Mouse (Mus musculus) small intestine, adult 2 months (tissue): Measurements from ENCODE around the gene Tspan33. TPM values are rescaled to one million over a fixed set of nuclear protein-coding genes. Genes with fewer than 3 reads are reported as not detected.
"Not testable (repeated sequence)": the region's sequence is repeated elsewhere in the genome, so short reads cannot be mapped to it uniquely, and the experiment has no call there.

Source experiments
- H3K27ac ChIP-seq: fragments of 200-500 bp; 2 replicates; pipeline ENCODE4 v1.5.1; 2012; ENCODE audit warnings: low read depth, low read length, control low read depth, inconsistent platforms; ENCODE audit not compliant: insufficient read depth
- H3K27me3 ChIP-seq: fragments of 200-500 bp; 2 replicates; pipeline ENCODE4 v1.6.1; 2012; ENCODE audit warnings: mild to moderate bottlenecking, moderate library complexity, low read length, inconsistent platforms; ENCODE audit not compliant: control insufficient read depth, insufficient read depth
- H3K36me3 ChIP-seq: fragments of 200-500 bp; 2 replicates; pipeline ENCODE4 v1.6.1; 2012; ENCODE audit warnings: mild to moderate bottlenecking, low read length, control low read depth, inconsistent platforms; ENCODE audit not compliant: control insufficient read depth, insufficient read depth
- H3K4me1 ChIP-seq: fragments of 200-500 bp; 2 replicates; pipeline ENCODE4 v1.6.1; 2012; ENCODE audit warnings: low read length, inconsistent platforms, mixed read lengths; ENCODE audit not compliant: control insufficient read depth, insufficient read depth, insufficient read length
- H3K4me3 ChIP-seq: fragments of 200-500 bp; 2 replicates; pipeline ENCODE4 v1.5.1; 2012; ENCODE audit warnings: low read depth, mild to moderate bottlenecking, control low read depth, inconsistent platforms, low read length, moderate library complexity
- CTCF ChIP-seq: fragments of 200-500 bp; IDR thresholded peaks from 2 replicates; pipeline ENCODE4 v1.5.1; 2012; ENCODE audit warnings: low read depth, mild to moderate bottlenecking, control low read depth, inconsistent platforms, low read length, moderate library complexity, mixed read lengths; ENCODE audit not compliant: insufficient replicate concordance, insufficient read length; ENCODE audit errors: extremely low read depth
- POLR2A ChIP-seq: fragments of 200-500 bp; IDR thresholded peaks from 2 replicates; pipeline ENCODE4 v1.6.1; 2012; ENCODE audit warnings: low read depth, mild to moderate bottlenecking, control low read depth, inconsistent platforms, low read length, moderate library complexity
- WGBS: fragments of 180-500 bp; shearing (Covaris S2); methylation state at CpG from one replicate; pipeline ENCODE4 v1.1.7; 2018; 5-methylcytosine and 5-hydroxymethylcytosine counted together
- polyA plus RNA-seq: library from polyadenylated mRNA; depleted of rRNA; stranded (reverse); fragments of >200 nt; gene quantifications from 2 replicates; pipeline ENCODE4 v1.2.3, GENCODE M21; 2012

Gene Tspan33
- polyA plus RNA-seq, 1 experiment: 1.8 TPM

DNA sequence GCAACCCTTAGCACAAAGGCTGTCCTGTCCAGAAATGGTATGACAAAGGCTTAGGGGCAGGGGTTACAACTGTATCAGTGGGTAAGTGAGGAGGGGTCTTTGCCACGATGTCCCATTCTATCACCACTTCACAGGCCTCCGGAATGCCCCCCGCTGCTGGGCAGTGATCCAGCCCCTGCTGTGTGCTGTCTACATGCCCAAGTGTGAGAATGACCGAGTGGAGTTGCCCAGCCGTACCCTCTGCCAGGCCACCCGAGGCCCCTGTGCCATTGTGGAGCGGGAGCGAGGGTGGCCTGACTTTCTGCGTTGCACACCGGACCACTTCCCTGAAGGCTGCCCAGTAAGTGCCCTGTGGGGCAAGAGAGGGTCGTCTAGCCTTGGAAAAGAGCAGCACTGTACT lies 59.3 kb downstream of the Tspan33 start:
- no peaks in the 10 kb centered on the region for H3K36me3 ChIP-seq
- no peak overlapping the region for H3K27ac ChIP-seq
- WGBS: 89% methylated on average over 11 of the region's 11 CpGs
- H3K4me1 ChIP-seq: no peaks in the 10 kb centered on the region
- TF ChIP-seq POLR2A: no peak
- no peak for TF ChIP-seq CTCF
- H3K27me3 ChIP-seq: no peaks in the 10 kb centered on the region
- no peak overlapping the region for H3K4me3 ChIP-seq

DNA sequence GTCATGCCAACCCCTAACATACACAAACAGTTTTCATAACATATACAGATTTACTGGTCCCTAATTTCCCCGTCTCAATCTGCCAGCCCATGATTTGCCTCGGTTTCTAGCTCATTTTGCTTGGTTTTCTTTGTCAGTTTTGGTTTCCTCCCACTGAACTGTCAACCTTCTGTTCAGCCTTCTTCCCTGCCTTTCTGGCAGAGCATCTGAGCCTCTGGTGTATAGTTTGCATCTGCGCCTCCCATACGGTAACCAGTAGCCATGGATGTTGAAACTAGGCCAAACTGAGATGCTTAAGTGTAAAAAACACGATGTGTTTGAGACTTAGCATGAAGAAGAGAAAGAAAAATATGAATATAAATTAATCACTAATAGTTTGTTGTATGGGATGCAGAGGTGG lies 62.0 kb downstream of the Tspan33 start:
- TF ChIP-seq CTCF: no peak
- no peak for TF ChIP-seq POLR2A
- H3K27me3 ChIP-seq: no peaks in the 10 kb centered on the region
- no peaks in the 10 kb centered on the region for H3K4me1 ChIP-seq
- WGBS: 88% methylated on average over 5 of the region's 5 CpGs
- no peaks in the 10 kb centered on the region for H3K36me3 ChIP-seq
- H3K27ac ChIP-seq: no peak overlapping the region
- no peak overlapping the region for H3K4me3 ChIP-seq

DNA sequence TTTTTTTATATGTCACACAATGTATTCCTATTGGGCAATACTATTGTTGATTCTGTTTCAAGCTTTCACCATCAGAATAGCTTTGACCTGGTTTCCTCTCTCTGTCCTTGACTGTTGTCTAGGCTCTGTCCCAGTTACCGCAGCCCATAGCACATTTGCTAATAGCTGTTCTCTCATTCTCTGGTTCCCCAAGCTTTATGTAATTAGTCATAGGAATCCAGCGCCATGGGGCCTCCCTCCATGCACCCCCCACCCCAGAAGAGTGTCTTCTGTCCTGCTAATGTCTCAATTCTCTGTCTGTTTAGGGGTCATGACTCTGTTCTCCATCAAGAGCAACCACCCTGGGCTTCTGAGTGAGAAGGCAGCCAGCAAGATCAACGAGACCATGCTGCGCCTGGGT lies 62.5 kb downstream of the Tspan33 start:
- TF ChIP-seq POLR2A (no peak), CTCF (no peak)
- Histone ChIP-seq H3K36me3 (no peaks in the 10 kb centered on the region), H3K4me1 (no peaks in the 10 kb centered on the region), H3K27me3 (no peaks in the 10 kb centered on the region), H3K27ac (no peak overlapping the region), H3K4me3 (no peak overlapping the region)
- WGBS: 92% methylated on average over 4 of the region's 4 CpGs

DNA sequence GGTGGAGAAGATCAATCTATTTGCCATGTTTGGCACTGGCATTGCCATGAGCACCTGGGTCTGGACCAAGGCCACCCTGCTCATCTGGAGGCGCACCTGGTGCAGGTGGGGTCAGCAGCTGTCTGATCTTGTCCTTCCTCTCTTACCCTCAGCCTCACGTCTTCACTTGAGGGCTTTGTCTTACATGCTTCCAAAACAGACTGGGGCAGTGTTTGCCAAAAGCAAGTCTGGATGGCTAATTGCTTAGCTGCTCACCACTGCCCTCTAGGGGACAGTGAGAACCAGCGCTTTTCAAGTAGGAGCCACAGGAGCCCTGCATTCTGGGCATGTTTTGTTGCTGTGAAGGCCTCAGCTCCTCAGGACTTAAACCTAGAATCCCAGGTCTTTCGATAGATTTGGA lies 64.4 kb downstream of the Tspan33 start:
- H3K4me1 ChIP-seq: no peaks in the 10 kb centered on the region
- no peak overlapping the region for H3K4me3 ChIP-seq
- H3K27me3 ChIP-seq: no peaks in the 10 kb centered on the region
- 39% methylated on average over 4 of the region's 4 CpGs for WGBS
- TF ChIP-seq POLR2A (no peak), CTCF (peak; percentile 75; the same call in 1 of the 2 replicates)
- no peaks in the 10 kb centered on the region for H3K36me3 ChIP-seq
- no peak overlapping the region for H3K27ac ChIP-seq

DNA sequence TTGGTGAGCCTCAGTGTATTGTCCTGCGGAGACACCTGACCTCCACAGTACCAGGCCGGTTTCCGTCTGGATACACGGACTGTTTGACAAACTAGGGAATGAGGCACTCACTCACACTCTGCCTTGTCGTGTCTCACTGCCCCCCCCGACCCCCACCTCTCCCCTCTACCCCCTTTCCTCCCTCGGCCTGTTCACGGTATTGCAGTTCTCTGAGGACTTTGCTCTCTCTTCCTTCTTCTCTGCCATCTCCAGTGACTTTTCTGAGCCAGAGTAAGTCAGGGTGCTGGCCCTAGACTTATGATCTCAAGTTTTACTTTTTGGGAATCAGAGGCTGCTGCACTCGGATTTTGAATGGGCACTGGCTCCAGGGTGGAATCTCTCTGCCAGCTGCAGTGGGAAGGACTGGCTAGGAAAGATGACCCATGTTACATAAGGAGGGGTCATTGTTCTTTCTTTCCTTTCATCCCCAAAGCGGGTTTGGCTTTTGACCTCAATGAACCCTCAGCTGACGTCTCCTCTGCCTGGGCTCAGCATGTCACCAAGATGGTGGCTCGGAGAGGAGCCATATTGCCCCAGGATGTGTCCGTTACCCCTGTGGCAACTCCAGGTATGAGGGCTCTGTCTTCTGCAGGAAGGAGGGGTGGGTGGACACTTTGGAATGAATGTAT lies 65.1 kb downstream of the Tspan33 start:
- H3K36me3 ChIP-seq: no peaks in the 10 kb centered on the region
- 86% methylated on average over 13 of the region's 13 CpGs for WGBS
- TF ChIP-seq POLR2A (no peak), CTCF (no peak)

DNA sequence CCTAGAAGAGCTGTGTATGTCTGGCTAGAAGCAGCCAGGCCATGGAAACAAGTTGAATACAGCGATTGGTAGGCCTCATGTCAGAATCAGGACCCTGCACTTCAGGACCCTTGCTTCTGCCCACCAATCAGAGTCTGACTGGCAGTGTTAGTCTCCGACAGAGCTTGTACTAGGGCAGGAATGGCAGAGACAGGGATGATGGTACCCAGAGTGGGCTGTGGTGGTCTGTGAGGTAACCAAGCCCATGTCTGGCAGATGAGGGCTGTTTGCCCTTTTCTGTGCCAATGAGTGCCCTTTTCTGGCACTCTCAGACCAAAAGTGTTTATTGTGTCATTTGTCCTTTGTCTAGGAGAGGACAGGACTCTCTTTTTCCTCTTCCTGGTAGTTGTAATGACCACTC lies 66.4 kb downstream of the Tspan33 start:
- not testable (repeated sequence) for H3K36me3 ChIP-seq

More for the DNA sequence above, 65.1 kb downstream of the Tspan33 start:
- Histone ChIP-seq H3K27ac (no peak overlapping the region), H3K4me1 (no peaks in the 10 kb centered on the region), H3K27me3 (no peaks in the 10 kb centered on the region), H3K4me3 (no peak overlapping the region)

DNA sequence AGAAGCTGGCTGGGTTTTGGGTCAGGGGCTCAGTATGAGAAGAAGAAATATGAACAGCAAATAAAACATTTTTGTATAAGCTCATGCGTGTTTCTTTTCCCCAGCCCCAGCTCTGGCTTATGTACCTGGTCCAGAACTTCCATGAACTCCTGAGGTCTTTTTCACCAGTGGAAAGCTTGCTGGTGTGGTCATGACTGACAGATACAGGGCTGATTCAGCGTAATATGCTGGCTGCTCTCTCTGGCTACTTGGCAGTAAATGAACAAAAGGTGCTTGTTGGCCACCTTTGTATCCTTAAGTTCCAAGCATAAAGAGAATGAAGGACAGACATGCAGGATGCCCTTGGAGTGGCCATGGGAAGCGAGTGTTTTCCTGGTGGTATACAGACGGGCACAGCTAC lies 67.3 kb downstream of the Tspan33 start:
- no peak overlapping the region for H3K27ac ChIP-seq
- H3K27me3 ChIP-seq: no peaks in the 10 kb centered on the region
- no peak for TF ChIP-seq CTCF
- no peak for TF ChIP-seq POLR2A
- H3K4me3 ChIP-seq: no peak overlapping the region
- 93% methylated on average over 4 of the region's 4 CpGs for WGBS
- H3K4me1 ChIP-seq: no peaks in the 10 kb centered on the region
- no peaks in the 10 kb centered on the region for H3K36me3 ChIP-seq

More for the DNA sequence above, 66.4 kb downstream of the Tspan33 start:
- not testable (repeated sequence) for H3K27ac ChIP-seq, H3K4me1 ChIP-seq, H3K27me3 ChIP-seq, H3K4me3 ChIP-seq
- 82% methylated on average over 2 of the region's 2 CpGs for WGBS
